Mouse (Mus musculus): ENCODE measurements at regions not wholly inside any gene's neighbourhood (a gene's known extent, or its start where the extent isn't known, plus 50 kb on each side); places are given as distances from the start of the nearest gene placed in this dataset.

GRCm38 (mm10) chr5:79679051-79679450 is 1340.9 kb upstream of the Adgrl3 start:
- DNase-seq (ENCODE audit: low spot score in 2 of 2): no peak

- no peak for DNase-seq (ENCODE audit: low spot score in 2 of 2)
Measured at GRCm38 (mm10) chr5:79680321-79680720, 1339.6 kb upstream of the Adgrl3 start.

GRCm38 (mm10) chr5:79706631-79707030 is 1313.3 kb upstream of the Adgrl3 start:
- DNase-seq (ENCODE audit: low spot score in 2 of 2): peak; percentile 31 to 60

GRCm38 (mm10) chr5:79734885-79735284 is 1285.1 kb upstream of the Adgrl3 start:
- DNase-seq (ENCODE audit: low spot score in 2 of 2): peak in 1 of 2 experiments; percentile 5

GRCm38 (mm10) chr5:79784391-79784790 is 1235.5 kb upstream of the Adgrl3 start:
- DNase-seq (ENCODE audit: low spot score in 2 of 2): no peak

- no peak for DNase-seq (ENCODE audit: low spot score in 2 of 2)
Measured at GRCm38 (mm10) chr5:79826531-79826930, 1193.4 kb upstream of the Adgrl3 start.

GRCm38 (mm10) chr5:79846456-79846855 is 1173.5 kb upstream of the Adgrl3 start:
- no peak for DNase-seq (ENCODE audit: low spot score in 2 of 2)

- no peak for DNase-seq (ENCODE audit: low spot score in 2 of 2)
Measured at GRCm38 (mm10) chr5:79855866-79856265, 1164.1 kb upstream of the Adgrl3 start.

- DNase-seq (ENCODE audit: low spot score in 2 of 2): peak in 1 of 2 experiments; percentile 3
Measured at GRCm38 (mm10) chr5:79900713-79901112, 1119.2 kb upstream of the Adgrl3 start.

GRCm38 (mm10) chr5:79905341-79905740 is 1114.6 kb upstream of the Adgrl3 start:
- peak in 1 of 2 experiments; percentile 14 for DNase-seq (ENCODE audit: low spot score in 2 of 2)
